Mouse (Mus musculus) cerebellum, adult 2 months (tissue): ENCODE results near the gene Nkd2. TPM values are rescaled to one million over a fixed set of nuclear protein-coding genes. Genes with fewer than 3 reads are reported as not detected.

Experiments
- DNase-seq, 2 experiments: peaks; one replicate each; pipeline ENCODE4 v3.0.0; 2021
- H3K27ac ChIP-seq: fragments of 200-500 bp; 2 replicates; pipeline ENCODE4 v1.5.1; 2012; ENCODE audit warnings: low read length, control low read depth, inconsistent platforms; ENCODE audit not compliant: insufficient read depth
- H3K27me3 ChIP-seq: fragments of 200-500 bp; 2 replicates; pipeline ENCODE4 v1.6.1; 2012; ENCODE audit warnings: inconsistent platforms, mild to moderate bottlenecking, low read length, moderate library complexity; ENCODE audit not compliant: control insufficient read depth, insufficient read depth
- H3K4me1 ChIP-seq: fragments of 200-500 bp; 2 replicates; pipeline ENCODE4 v1.6.1; 2011; ENCODE audit warnings: low read length; ENCODE audit not compliant: control insufficient read depth, insufficient read depth
- H3K4me3 ChIP-seq: fragments of 200-500 bp; replicated peaks from 2 replicates; pipeline ENCODE3; 2011; ENCODE audit warnings: mild to moderate bottlenecking, low read depth, low read length, control low read depth; ENCODE audit not compliant: insufficient read depth
- CTCF ChIP-seq: fragments of 200-500 bp; IDR thresholded peaks from 2 replicates; pipeline ENCODE4 v1.5.1; 2011; ENCODE audit warnings: low read depth, mild to moderate bottlenecking, control low read depth, low read length, moderate library complexity, borderline replicate concordance; ENCODE audit not compliant: insufficient read depth
- POLR2A ChIP-seq: fragments of 200-500 bp; IDR thresholded peaks from 2 replicates; pipeline ENCODE4 v1.6.1; 2011; ENCODE audit warnings: low read length, control low read depth, borderline replicate concordance; ENCODE audit not compliant: insufficient read depth
- WGBS: fragments of 180-500 bp; shearing (Covaris S2); methylation state at CpG from one replicate; pipeline ENCODE4 v1.1.7; 2018; 5-methylcytosine and 5-hydroxymethylcytosine counted together
- polyA plus RNA-seq: library from polyadenylated mRNA; depleted of rRNA; stranded (reverse); fragments of >200 nt; gene quantifications from 2 replicates; pipeline ENCODE4 v1.2.3, GENCODE M21; 2012

Gene Nkd2
- polyA plus RNA-seq, 1 experiment, result 2.4 TPM

DNA sequence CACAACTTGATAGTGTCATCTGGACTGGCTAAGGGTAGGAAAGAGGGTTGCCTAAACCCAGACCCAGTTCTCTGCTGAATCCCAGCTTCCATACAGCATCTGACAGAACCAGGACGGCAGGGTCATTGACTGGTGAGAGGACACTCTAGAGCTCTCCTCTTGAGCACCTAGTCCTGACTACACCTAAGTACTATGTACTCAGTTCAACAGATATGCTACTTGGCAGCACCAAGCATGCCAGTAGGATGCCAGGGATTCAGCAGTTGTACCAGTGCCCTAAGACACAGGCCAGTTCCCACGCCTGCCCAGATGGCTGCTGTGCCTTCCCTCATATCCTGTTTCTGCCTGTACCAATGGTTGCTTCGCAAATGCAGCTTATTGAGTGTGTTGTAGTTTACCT is 34.5 kb downstream of the Nkd2 start:
- 67% methylated on average over 3 of the region's 3 CpGs for WGBS
- Histone ChIP-seq H3K27me3 (no peaks in the 10 kb centered on the region), H3K4me1 (peaks cover 19% of the 10 kb centered on the region), H3K4me3 (no peak overlapping the region), H3K27ac (no peak overlapping the region)
- TF ChIP-seq CTCF (no peak), POLR2A (no peak)
- peak in 1 of 2 experiments; percentile 13 for DNase-seq

DNA sequence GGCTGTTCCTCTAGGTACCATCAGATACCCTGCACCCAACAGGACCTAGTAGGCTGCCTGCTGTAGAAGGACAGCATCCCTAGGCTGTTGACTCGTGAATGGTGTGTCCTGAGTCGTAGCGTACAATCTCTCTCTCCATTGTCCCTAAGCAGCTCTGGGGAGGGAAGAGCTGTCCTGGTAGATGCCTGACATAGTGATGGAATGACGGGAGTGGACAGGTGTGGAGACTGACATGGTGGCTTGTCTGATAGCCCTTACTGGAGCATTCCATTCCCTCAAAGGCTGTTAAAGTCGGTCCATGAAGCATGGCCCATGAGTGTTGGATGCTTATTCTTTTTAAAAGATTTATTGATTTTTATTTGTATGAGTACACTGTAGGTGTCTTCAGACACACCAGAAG is 42.5 kb downstream of the Nkd2 start:
- TF ChIP-seq CTCF, result no peak
- TF ChIP-seq POLR2A, result no peak

DNA sequence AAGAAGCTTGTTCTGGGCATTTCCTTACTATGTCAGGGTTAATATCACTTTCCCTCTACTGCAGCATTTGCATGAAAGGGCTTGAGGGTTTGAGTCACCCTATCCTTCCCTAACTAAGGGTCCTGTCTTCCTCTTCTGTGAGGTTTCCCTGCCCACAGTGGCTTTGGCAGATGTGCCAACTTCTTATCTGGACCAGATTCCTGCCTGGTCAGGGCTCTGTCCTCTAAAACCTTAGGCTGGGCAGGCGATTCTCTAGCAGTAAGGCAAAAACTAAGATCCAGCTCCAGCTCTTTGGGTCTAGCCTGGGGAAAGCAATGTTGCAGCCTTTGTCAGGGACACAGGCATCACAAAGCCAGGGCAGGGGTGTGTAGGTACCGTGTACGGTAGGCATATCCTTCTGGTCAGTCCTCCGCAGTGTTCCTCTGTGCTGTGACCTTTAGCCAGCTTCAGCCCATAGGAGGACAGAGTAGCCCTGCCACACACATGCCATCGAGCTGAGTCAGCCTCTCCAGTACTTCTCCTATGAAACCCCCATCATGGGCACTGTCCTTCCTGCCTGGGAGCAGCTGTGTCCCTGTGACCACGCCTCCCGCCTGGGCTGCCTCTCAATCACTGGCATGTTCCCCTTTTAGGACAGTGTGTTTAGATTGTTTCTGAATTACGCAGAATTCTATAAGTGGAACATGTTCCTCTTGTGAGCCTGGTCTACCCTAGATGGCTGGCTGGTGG is 43.8 kb downstream of the Nkd2 start:
- no peak for DNase-seq
- TF ChIP-seq CTCF (no peak), POLR2A (no peak)
- Histone ChIP-seq H3K4me1 (peaks cover 5% of the 10 kb centered on the region), H3K27ac (no peak overlapping the region), H3K4me3 (no peak overlapping the region), H3K27me3 (no peaks in the 10 kb centered on the region)
- WGBS, result 92% methylated on average over 8 of the region's 8 CpGs

More for the DNA sequence above, 42.5 kb downstream of the Nkd2 start:
- Histone ChIP-seq H3K4me3 (no peak overlapping the region), H3K27me3 (no peaks in the 10 kb centered on the region), H3K27ac (no peak overlapping the region), H3K4me1 (no peaks in the 10 kb centered on the region)
- DNase-seq, result no peak
- WGBS, result 95% methylated on average over 5 of the region's 5 CpGs

DNA sequence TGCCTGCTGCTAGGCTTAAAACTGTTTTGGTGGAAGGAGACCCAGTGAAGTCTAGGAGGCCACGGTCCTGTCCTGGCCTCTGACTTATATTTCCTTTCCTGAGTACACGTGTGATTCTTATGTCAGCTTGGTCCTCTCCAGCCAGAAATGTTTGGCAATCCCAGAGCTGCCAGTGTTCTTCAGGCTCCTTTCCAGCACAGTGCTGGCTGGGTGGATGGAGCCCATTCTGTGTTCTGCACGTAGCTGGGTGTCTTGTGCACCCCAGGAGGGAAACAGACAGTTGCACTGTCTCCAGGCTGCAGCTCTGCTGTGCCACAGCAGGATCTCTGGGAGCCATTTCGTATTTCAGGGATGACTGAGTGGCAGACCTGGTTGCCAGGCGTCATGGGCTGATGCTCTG is 48.3 kb downstream of the Nkd2 start:
- TF ChIP-seq POLR2A (no peak), CTCF (no peak)
- no peak overlapping the region for H3K27ac ChIP-seq
- H3K27me3 ChIP-seq, result no peaks in the 10 kb centered on the region
- WGBS, result 8% methylated on average over 5 of the region's 5 CpGs
- H3K4me1 ChIP-seq, result peaks cover 5% of the 10 kb centered on the region
- no peak for DNase-seq
- H3K4me3 ChIP-seq, result no peak overlapping the region

DNA sequence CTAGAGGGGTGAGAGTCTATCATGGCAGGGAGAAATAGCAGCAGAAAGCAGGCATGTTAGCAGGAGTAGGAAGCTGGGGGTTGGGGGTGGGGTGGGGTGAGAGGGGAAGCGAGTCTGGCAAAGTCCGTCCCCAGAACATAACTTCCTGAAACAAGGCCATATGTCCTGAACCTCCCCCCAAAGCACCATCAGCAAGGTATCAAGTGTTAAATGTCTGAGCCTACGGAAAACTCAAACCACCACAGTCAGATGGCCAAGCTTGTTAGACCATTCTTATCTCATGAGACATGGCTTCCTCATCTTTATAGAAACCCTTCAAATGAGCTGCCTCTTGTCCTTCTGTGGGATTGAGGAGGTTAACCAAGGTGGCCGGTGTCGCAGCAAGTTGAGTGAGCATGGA is 54.3 kb downstream of the Nkd2 start:
- 95% methylated on average over 5 of the region's 5 CpGs for WGBS
- DNase-seq, result no peak
- Histone ChIP-seq H3K4me3 (no peak overlapping the region), H3K27ac (no peak overlapping the region), H3K27me3 (no peaks in the 10 kb centered on the region), H3K4me1 (no peaks in the 10 kb centered on the region; the same call in 1 of the 2 replicates)
- TF ChIP-seq CTCF (no peak), POLR2A (no peak)

DNA sequence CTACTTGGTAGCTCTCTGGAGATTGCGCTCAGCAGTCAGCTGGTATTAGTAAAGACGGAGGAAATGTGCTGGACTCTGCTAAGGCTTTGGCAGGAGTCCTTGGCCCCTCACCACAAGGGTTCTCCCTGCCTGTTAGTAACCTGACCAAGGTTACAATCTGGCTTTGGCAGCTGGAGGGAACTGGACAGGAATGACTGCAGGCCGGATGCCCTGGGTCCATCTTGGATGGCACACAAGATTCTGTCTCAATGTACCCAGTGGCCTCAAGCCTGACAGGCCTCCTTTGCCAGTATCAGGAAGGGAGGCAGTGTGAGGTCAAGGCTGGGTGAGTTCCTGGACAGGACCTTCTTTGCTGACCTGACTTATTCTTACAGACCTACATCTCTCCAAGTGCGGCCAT is 55.3 kb downstream of the Nkd2 start:
- WGBS, result 50% methylated on average over 4 of the region's 4 CpGs
- Histone ChIP-seq H3K27me3 (no peaks in the 10 kb centered on the region), H3K4me3 (no peak overlapping the region), H3K27ac (no peak overlapping the region), H3K4me1 (no peaks in the 10 kb centered on the region; the same call in 1 of the 2 replicates)
- TF ChIP-seq CTCF (no peak), POLR2A (no peak)
- DNase-seq, result no peak

DNA sequence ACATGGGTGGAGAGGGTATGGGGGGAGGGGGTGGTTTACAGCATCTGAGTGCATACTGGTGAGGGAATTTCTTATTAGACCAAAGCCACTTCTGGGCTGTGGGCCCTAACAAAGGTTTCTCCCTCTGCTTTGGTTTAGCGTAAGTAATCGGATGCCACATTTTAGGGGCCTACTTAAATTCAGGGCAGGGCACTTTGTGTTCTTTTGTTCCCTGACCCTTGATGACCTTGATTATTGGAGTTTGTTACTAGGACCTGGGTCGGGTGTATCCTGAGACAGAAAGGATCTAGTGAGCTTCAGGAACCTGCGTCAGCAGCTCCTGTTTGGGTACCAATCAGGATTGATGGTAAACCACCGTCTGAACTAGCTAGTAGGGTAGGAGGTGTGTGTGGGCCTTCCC is 64.9 kb downstream of the Nkd2 start:
- no peak for DNase-seq
- TF ChIP-seq POLR2A (no peak), CTCF (no peak)
- WGBS, result 67% methylated on average over 5 of the region's 5 CpGs
- no peak overlapping the region for H3K4me3 ChIP-seq
- H3K27me3 ChIP-seq, result no peaks in the 10 kb centered on the region
- no peak overlapping the region for H3K27ac ChIP-seq
- no peaks in the 10 kb centered on the region for H3K4me1 ChIP-seq

DNA sequence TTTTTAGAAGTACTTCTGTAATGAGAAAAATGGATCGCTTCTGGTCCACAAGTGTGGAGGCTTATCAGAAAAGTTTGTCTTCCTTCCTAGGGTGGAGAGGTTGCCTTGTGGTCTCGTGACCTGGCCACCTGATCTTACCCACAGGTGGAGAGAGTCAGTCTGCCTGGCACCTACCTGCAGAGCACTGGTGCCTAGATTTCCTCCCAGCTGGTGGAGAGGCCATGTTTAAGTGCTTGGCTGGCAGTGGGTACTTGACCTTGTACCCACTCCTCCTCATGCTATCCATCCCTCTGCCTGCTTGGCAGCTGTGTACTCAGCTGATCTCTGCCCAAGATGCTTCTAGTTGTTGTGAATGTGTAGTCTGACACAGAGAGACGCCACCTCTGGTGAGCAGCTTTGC is 69.9 kb downstream of the Nkd2 start:
- WGBS, result 92% methylated on average over 3 of the region's 3 CpGs
- Histone ChIP-seq H3K27me3 (no peaks in the 10 kb centered on the region), H3K4me3 (no peak overlapping the region), H3K4me1 (peaks cover 12% of the 10 kb centered on the region), H3K27ac (no peak overlapping the region)
- no peak for DNase-seq
- TF ChIP-seq CTCF, result no peak
- no peak for TF ChIP-seq POLR2A

DNA sequence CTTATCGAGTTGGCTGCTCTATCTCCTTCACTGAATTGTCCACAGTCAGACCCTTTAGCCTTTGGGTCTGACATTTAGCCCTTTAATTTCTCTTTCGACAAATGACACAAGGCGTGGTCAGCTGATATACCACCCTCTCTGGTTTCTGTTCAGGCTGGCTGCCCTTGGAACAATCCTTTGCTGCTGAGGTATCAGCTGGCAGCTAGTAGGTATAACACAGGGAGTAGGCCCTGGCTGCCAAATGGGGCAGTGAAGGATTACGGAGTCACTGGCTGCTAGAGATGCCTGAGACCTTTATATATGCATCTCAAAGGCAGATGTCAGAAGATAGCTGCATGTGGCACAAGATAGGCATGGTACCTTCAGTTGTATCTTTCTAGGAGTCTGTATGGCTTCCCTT is 71.6 kb downstream of the Nkd2 start:
- no peak for TF ChIP-seq CTCF
- TF ChIP-seq POLR2A, result no peak
- Histone ChIP-seq H3K27ac (no peak overlapping the region), H3K27me3 (no peaks in the 10 kb centered on the region), H3K4me3 (no peak overlapping the region), H3K4me1 (peaks cover 12% of the 10 kb centered on the region)
- DNase-seq, result no peak
- 32% methylated on average over 4 of the region's 4 CpGs for WGBS
